Mouse (Mus musculus) 3T3-L1 (cell line): ENCODE results near the gene Lipt1.
A peak's percentile ranks its signal among the peaks of the same experiment; 100 is the strongest.

Experiments
- DNase-seq: peaks from one replicate; pipeline ENCODE4 v3.0.0-alpha.2; 2015; ENCODE audit warnings: low read depth, low spot score

The Lipt1 gene

DNA sequence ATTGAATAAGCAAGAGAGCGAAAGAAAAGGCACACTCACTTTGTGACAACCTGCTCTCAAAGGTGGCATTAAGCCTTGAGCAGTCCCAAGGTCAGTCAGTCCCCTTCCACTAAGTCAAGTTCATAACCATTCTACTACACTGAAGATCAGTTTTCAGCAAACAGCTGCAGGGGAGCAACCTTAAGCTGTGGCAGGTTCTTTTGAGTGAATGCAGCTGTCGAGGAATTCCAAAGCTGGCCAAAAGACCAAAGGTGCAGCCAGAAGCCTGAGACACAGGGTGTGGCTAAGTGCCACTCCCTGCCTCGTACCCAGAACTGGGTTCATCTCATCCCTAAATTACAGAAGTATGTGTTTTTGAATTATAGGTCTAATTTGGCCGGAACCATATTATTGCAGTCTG is 28.3 kb downstream of the Lipt1 start:
- no peak for DNase-seq

DNA sequence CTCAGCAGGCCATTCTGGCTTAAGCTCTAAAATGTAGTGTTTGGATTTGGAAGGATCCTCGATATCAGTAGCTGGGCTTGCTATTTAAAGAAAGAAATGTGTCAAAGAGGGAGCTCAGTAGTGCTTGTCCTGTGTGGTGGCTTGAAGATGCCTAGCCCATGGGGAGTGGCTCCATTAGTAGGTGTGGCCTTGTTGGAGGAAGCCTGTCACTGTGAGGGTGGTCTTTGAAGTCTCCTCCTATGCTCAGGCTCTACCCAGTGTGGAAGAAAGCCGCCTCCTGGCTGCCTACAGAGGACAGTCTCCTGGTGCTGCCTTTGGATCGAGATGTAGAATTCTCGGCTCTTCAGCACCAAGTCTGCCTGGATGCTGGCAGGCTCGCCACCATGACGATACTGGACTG is 28.8 kb downstream of the Lipt1 start:
- no peak for DNase-seq

DNA sequence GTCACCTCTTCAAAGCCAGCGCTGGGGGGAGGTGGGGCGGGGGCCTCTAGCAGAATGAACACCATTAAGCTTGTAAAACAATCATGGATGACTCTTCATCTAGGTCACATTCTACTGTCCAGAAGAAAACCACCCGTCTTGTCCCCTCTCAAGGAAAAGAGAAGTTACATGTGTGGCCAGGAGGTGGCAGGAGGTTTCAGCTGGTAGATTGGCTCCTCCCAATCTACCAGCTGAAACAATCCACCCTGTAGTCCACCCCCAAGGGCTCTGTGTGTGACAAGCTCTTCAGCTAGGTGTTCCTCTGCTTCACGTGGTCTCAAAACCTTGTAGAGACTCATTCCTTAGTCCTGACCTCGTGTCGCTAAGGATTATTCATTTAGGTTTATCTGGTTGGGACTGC is 31.6 kb downstream of the Lipt1 start:
- peak; percentile 66 for DNase-seq

DNA sequence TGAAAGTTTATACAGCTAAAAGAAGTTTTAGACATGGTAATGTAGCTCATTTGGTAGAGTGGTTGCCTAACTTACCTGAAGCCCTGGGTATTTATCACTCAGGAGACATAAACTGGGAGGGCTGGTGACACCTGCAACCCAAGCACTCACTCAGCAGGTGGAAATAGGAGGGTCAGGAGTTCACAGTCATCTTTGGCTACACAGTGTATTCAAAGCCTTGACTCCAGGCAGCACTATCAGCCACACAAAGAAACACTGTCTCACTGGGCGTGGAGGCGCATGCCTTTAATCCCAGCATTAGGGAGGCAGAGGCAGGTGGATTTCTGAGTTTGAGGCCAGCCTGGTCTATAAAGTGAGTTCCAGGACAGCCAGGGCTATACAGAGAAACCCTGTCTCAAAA is 41.2 kb downstream of the Lipt1 start:
- DNase-seq = no peak

DNA sequence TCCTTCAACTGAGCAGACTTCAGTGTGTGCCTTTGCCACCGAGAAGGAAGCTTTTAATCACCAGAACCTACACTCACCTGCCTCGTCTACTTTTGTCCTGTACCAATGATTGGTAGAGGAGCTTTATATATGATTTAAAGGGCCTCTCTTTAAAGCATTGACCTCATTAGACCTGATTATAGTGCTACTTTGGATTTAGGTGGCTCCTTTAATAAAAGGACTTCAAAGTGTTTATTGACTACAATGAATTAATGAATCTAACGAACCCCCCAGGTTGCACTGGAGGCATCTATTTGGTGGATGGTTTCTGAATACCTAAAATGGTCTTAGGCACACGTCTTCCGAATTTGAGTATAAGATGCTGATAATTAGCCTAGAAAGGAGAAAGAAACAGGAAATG is 44.9 kb downstream of the Lipt1 start, which contains the start of gene Lyg2:
Gene Lyg2 (minus strand): TSS at position 101 of the 400 bp plus-strand sequence.
- no peak for DNase-seq

DNA sequence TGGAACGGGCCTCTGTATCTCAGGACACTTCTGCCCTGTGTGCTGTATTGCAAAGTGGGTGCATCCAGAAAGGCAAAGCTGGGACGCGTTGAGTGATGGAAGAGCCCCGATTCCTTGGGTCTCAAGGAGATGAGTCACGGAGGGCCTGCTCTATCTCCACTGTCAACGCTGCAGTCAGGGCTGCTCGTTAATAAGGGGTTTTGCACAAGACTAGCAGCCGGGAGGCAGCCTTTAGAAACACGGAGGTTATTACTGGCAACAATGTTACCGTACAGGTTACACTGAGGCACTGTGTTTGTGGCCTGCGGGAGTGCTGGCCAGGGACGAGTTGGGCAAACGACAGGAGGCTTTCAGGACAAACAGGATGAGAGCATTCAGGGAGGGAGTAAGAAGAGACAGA is 46.1 kb downstream of the Lipt1 start:
- peak; percentile 27 for DNase-seq

DNA sequence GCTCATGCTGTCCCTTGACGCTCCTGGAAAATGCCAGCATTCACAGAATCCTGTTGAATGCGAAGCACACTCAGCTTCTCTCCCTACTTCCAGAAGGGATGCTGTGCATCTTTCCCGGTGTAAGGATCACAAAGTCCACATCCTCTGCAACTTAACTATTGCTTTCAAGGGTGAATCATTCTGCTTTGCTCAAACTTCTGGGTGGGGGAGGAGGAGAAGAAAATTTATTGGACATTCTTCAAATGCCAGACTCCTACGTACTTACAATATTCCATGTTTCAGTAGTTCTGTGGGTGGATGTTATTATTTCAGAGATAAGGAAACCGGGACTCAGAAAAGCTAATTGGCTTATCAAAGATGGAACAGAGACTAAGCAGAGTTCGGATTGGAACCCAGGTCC is 46.6 kb downstream of the Lipt1 start:
- peak; percentile 54 for DNase-seq

DNA sequence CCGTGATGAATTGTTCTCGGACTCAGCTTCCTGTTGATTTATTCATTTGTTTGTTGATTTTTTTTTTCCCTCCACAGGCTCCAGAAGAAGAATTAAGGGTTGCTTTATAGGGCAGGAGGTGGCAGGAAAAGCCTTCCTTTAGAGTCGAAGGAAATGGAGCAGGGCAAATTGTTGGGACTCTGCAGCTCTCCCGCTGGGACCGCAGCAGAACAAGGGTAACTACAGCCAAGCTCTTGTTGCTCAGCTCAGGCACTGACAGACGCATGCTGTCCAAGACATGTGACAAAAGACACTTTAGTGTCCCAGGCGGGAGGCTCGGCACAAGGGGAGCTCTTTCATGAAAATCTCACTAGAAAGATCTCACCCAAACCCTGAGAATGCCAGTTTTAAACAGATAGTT is 51.0 kb downstream of the Lipt1 start:
- DNase-seq = no peak
